Mouse (Mus musculus): ENCODE data around the gene Oat. TPM values are rescaled to one million over a fixed set of nuclear protein-coding genes. Genes with fewer than 3 reads are reported as not detected.

The Oat gene
- polyA plus RNA-seq, 1 experiment from 2014 or later, result 214 TPM

GRCm38 (mm10) chr7:132600926-132601325 is 24.7 kb upstream of the Oat start:
- H3K27me3 ChIP-seq (replicated peaks; ENCODE audit: insufficient read depth, low read length), result peaks cover 69% of the 10 kb centered on the region
- no peaks in the 10 kb centered on the region for H3K9me3 ChIP-seq (ENCODE audit: low read length)
- H3K4me2 ChIP-seq (replicated peaks; ENCODE audit: low read depth, low read length), result no peak overlapping the region
- no peak overlapping the region for H3K4me3 ChIP-seq (ENCODE audit: low read depth, low read length)
- TF ChIP-seq EP300 (IDR thresholded peaks at IDR 0.05) (no peak), CTCF (IDR thresholded peaks at IDR 0.05) (no peak)
- H3K36me3 ChIP-seq (ENCODE audit: insufficient read depth, low read length), result no peaks in the 10 kb centered on the region
- DNase-seq (ENCODE audit: low spot score) (no peak), ATAC-seq (no peak)
- H3K9ac ChIP-seq (replicated peaks; ENCODE audit: low read depth), result no peak overlapping the region
- H3K4me1 ChIP-seq (ENCODE audit: insufficient read depth, low read depth, low read length), result peaks cover 10% of the 10 kb centered on the region; the same call in 1 of the 2 replicates
- 18% methylated on average over 8 of the region's 8 CpGs for WGBS
- H3K27ac ChIP-seq (ENCODE audit: low read length), result no peak overlapping the region

- H3K4me2 ChIP-seq (replicated peaks; ENCODE audit: low read depth, low read length), result peak overlapping the region; percentile 44
- TF ChIP-seq EP300 (IDR thresholded peaks at IDR 0.05) (no peak), CTCF (IDR thresholded peaks at IDR 0.05) (no peak)
- ATAC-seq (no peak), DNase-seq (ENCODE audit: low spot score) (no peak)
- peak overlapping the region; percentile 17; the same call in 1 of the 2 replicates for H3K4me3 ChIP-seq (ENCODE audit: low read depth, low read length)
- H3K36me3 ChIP-seq (ENCODE audit: insufficient read depth, low read length), result no peaks in the 10 kb centered on the region
- 6% methylated on average over 9 of the region's 9 CpGs for WGBS
- H3K9ac ChIP-seq (replicated peaks; ENCODE audit: low read depth), result no peak overlapping the region
- no peak overlapping the region for H3K27ac ChIP-seq (ENCODE audit: low read length)
- H3K4me1 ChIP-seq (ENCODE audit: insufficient read depth, low read depth, low read length), result peaks cover 10% of the 10 kb centered on the region; the same call in 1 of the 2 replicates
- H3K9me3 ChIP-seq (ENCODE audit: low read length), result no peaks in the 10 kb centered on the region
- peaks cover 72% of the 10 kb centered on the region for H3K27me3 ChIP-seq (replicated peaks; ENCODE audit: insufficient read depth, low read length)
These were observed 23.8 kb upstream of the Oat start for GRCm38 (mm10) chr7:132600026-132600425.

DNA sequence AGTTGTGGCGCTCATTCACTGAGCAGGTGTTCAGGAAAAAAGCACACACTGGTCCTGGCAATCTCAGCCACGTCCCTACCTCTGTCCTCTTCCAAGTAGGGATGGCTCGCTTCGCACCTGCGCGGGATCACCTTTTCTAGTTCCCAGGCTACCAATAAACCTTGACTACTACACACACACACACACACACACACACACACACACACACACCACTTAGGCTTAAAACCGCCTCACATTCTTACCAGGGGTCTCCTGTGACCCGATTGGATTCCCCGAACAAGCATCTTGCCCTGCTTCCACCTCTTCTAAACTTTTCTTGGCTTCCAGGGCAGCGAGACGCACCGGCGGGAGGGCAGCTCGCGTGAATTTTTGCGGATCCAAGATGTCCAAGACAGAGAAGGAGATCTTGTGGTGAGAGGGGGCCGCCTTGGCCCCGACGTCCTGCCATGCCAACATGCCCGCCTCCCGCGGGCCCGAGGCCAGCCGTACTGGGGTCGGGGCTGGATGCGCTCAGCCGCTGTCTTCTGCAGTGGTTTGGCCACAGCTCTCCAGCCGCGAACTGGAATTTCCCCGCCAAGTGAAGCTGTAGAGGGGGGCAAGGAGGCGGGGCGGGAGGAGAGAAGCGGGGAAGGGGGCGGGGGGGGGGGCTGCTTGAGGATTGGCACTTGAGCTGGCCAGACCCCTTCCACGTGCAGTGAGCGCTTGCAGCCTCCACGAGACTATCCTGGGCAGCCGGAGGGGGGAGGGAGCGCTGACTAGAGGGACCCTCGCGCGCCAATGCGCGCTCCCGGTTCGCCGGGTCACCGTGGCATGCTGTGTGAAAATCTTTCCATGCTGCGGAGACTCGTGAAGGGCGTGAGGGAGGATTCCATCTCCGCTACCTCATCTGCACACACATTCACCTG is 23.1 kb upstream of the Oat start, which contains the start of gene Nkx1-2:
TSS of gene Nkx1-2 (minus strand) at position 567 of the 905 bp plus-strand sequence.
- H3K27ac ChIP-seq (ENCODE audit: low read length), result no peak within 1 kb of the TSS
- H3K4me3 ChIP-seq (ENCODE audit: low read depth, low read length), result peak within 1 kb of the TSS; percentile 17; the same call in 1 of the 2 replicates
- TF ChIP-seq EP300 (IDR thresholded peaks at IDR 0.05) (no peak), CTCF (IDR thresholded peaks at IDR 0.05) (no peak)
- no peak within 1 kb of the TSS for H3K9ac ChIP-seq (replicated peaks; ENCODE audit: low read depth)
- H3K27me3 ChIP-seq (replicated peaks; ENCODE audit: insufficient read depth, low read length), result peaks cover 72% of the 10 kb centered on the region
- no peaks in the 10 kb centered on the region for H3K9me3 ChIP-seq (ENCODE audit: low read length)
- WGBS, result under 1% methylated on average over 46 of the region's 52 CpGs
- ATAC-seq (no peak), DNase-seq (ENCODE audit: low spot score) (no peak)
- peak within 1 kb of the TSS; percentile 44 for H3K4me2 ChIP-seq (replicated peaks; ENCODE audit: low read depth, low read length)
- no peaks in the 10 kb centered on the region for H3K36me3 ChIP-seq (ENCODE audit: insufficient read depth, low read length)
- peaks cover 10% of the 10 kb centered on the region; the same call in 1 of the 2 replicates for H3K4me1 ChIP-seq (ENCODE audit: insufficient read depth, low read depth, low read length)

- TF ChIP-seq EP300 (IDR thresholded peaks at IDR 0.05) (no peak), CTCF (IDR thresholded peaks at IDR 0.05) (no peak)
- Histone ChIP-seq H3K27ac (ENCODE audit: low read length) (no peak overlapping the region), H3K4me1 (ENCODE audit: insufficient read depth, low read depth, low read length) (peaks cover 10% of the 10 kb centered on the region; the same call in 1 of the 2 replicates), H3K4me2 (replicated peaks; ENCODE audit: low read depth, low read length) (peak overlapping the region; percentile 61), H3K4me3 (ENCODE audit: low read depth, low read length) (peak overlapping the region; percentile 43), H3K36me3 (ENCODE audit: insufficient read depth, low read length) (no peaks in the 10 kb centered on the region), H3K27me3 (replicated peaks; ENCODE audit: insufficient read depth, low read length) (peaks cover 67% of the 10 kb centered on the region), H3K9me3 (ENCODE audit: low read length) (no peaks in the 10 kb centered on the region), H3K9ac (replicated peaks; ENCODE audit: low read depth) (no peak overlapping the region)
- DNase-seq (ENCODE audit: low spot score) (no peak), ATAC-seq (no peak)
- under 1% methylated on average over 53 of the region's 60 CpGs for WGBS
These were observed 21.2 kb upstream of the Oat start for GRCm38 (mm10) chr7:132597251-132598041.

GRCm38 (mm10) chr7:132596557-132597250 is 20.5 kb upstream of the Oat start:
- DNase-seq (ENCODE audit: low spot score), result no peak
- no peaks in the 10 kb centered on the region for H3K36me3 ChIP-seq (ENCODE audit: insufficient read depth, low read length)
- peak overlapping the region; percentile 43 for H3K4me3 ChIP-seq (ENCODE audit: low read depth, low read length)
- no peak overlapping the region for H3K9ac ChIP-seq (replicated peaks; ENCODE audit: low read depth)
- H3K9me3 ChIP-seq (ENCODE audit: low read length), result no peaks in the 10 kb centered on the region
- peaks cover 10% of the 10 kb centered on the region; the same call in 1 of the 2 replicates for H3K4me1 ChIP-seq (ENCODE audit: insufficient read depth, low read depth, low read length)
- peak overlapping the region; percentile 61 for H3K4me2 ChIP-seq (replicated peaks; ENCODE audit: low read depth, low read length)
- H3K27me3 ChIP-seq (replicated peaks; ENCODE audit: insufficient read depth, low read length), result peaks cover 59% of the 10 kb centered on the region
- H3K27ac ChIP-seq (ENCODE audit: low read length), result no peak overlapping the region
- 9% methylated on average over 26 of the region's 26 CpGs for WGBS
- peak; percentile 37; the same call in 1 of the 2 replicates for TF ChIP-seq CTCF (IDR thresholded peaks at IDR 0.05)
- TF ChIP-seq EP300 (IDR thresholded peaks at IDR 0.05), result no peak
- ATAC-seq, result no peak

Data from lung, postnatal 0 days (tissue).